Mouse (Mus musculus) CD4-positive, CD25-positive, alpha-beta regulatory T cell (primary cell): ENCODE measurements around the gene Gsdme. TPM values are rescaled to one million over a fixed set of nuclear protein-coding genes. Genes with fewer than 3 reads are reported as not detected.

Source experiments
- polyA plus RNA-seq: library from polyadenylated mRNA; unstranded; fragments of 100-300 nt; shearing (Covaris generic); gene quantifications from one replicate; pipeline ENCODE4 v1.2.1, GENCODE M21; 2017

The Gsdme gene
- polyA plus RNA-seq, result 3.3 TPM

GRCm38 (mm10) chr6:50263670-50264069 is at the start of gene Gsdme:
Gsdme (minus strand) TSS chr6:50263862.

Other genes starting within 250 kb of the Gsdme start
- 36.2 TPM for gene Mpp6, start 153.6 kb downstream of the Gsdme start, polyA plus RNA-seq
- gene Osbpl3, start 192.3 kb upstream of the Gsdme start, polyA plus RNA-seq, result 36.0 TPM